ENCODE assay signal across 8 mouse cellular contexts in the genomic region with DNA sequence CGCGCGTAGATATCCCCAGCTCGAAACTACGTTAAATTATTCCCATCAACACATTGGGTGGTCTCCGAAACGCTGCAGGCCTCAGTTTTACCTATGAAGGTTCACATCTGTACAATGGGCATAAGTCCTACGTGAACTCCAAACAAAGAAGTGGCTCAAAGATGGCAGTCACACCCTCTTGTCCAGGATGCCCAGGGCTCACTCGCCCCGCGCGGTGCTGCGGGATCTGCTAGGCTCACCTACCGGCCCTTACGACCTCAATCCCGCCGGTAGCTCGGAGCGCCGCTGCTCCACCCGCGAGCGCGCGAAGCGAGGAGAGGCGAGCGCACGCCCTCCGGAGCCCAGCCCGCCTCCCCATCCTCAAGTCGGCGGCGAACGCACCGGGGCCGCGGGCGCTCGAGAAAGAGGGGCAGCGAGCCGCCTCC. TPM values are rescaled to one million over a fixed set of nuclear protein-coding genes. Genes with fewer than 3 reads are reported as not detected.
DNase-seq lines count a peak whose midpoint lies in the region; ATAC-seq and TF ChIP-seq lines count a peak whose summit lies in the region.

No protein-coding gene starts in this region.

- TF ChIP-seq EP300 in stomach, postnatal 0 days (optimal IDR thresholded peaks at IDR 0.05) = no peak

- DNase-seq in spleen, adult 2 months (ENCODE audit: low read depth in 1 of 2, low spot score in 2 of 2) = no peak
- no peak for DNase-seq in spleen, postnatal 14 days (ENCODE audit: low spot score in 2 of 2)
- peak; percentile 29 for DNase-seq in c-Kit-positive CD71-positive TER-119-negative erythroid progenitor cells, embryonic 14.5 days (ENCODE audit: low read depth)
- DNase-seq in stomach, postnatal 0 days (ENCODE audit: low spot score) = no peak
- DNase-seq in T-cell, adult 2 months (ENCODE audit: low spot score) = no peak
- no peak for DNase-seq in left cerebral cortex, postnatal 4 days

- ATAC-seq in heart, embryonic 13.5 days (ENCODE audit: extremely low read depth, insufficient number of reproducible peaks, low FRiP score, low TSS enrichment) = peak; percentile 56; the same call in 1 of the 2 replicates
- peak; percentile 57 for ATAC-seq in liver, embryonic 16.5 days (ENCODE audit: low read depth)
- ATAC-seq in stomach, postnatal 0 days (ENCODE audit: low FRiP score, low TSS enrichment) = peak; percentile 72; the same call in 1 of the 2 replicates

- H3K4me3 ChIP-seq in spleen, adult 2 months (ENCODE audit: extremely low read depth, insufficient read depth, insufficient read length) = peak overlapping the region; percentile 96
- peak overlapping the region; percentile 92 for H3K4me3 ChIP-seq in heart, embryonic 13.5 days
- H3K4me3 ChIP-seq in liver, embryonic 16.5 days (ENCODE audit: low read depth, low read length) = peak overlapping the region; percentile 79
- peak overlapping the region; percentile 83 for H3K4me3 ChIP-seq in stomach, postnatal 0 days (ENCODE audit: low read depth, low read length)

- no peaks in the 10 kb centered on the region; the same call in none of the 2 replicates for H3K4me1 ChIP-seq in spleen, adult 2 months (ENCODE audit: control insufficient read depth, insufficient read depth, insufficient read length)
- peaks cover 45% of the 10 kb centered on the region for H3K4me1 ChIP-seq in heart, embryonic 13.5 days
- H3K4me1 ChIP-seq in liver, embryonic 16.5 days (ENCODE audit: control insufficient read depth, low read depth, low read length) = peaks cover 21% of the 10 kb centered on the region
- H3K4me1 ChIP-seq in stomach, postnatal 0 days (replicated peaks; ENCODE audit: control insufficient read depth, insufficient read depth) = no peaks in the 10 kb centered on the region

- H3K9ac ChIP-seq in heart, embryonic 13.5 days = peak overlapping the region; percentile 97
- H3K9ac ChIP-seq in liver, embryonic 16.5 days (ENCODE audit: low read depth, low read length) = peak overlapping the region; percentile 94
- H3K9ac ChIP-seq in stomach, postnatal 0 days (ENCODE audit: low read length) = peak overlapping the region; percentile 76

- intact Hi-C loops in left cerebral cortex, postnatal 4 days (cut with DNase I) = no loop called here

- H3K4me2 ChIP-seq in heart, embryonic 13.5 days = peak overlapping the region; percentile 91
- peak overlapping the region; percentile 79 for H3K4me2 ChIP-seq in liver, embryonic 16.5 days (ENCODE audit: low read depth, low read length)
- H3K4me2 ChIP-seq in stomach, postnatal 0 days (replicated peaks; ENCODE audit: low read depth) = peak overlapping the region; percentile 81

- no peaks in the 10 kb centered on the region for H3K27me3 ChIP-seq in spleen, adult 2 months (ENCODE audit: control insufficient read depth, insufficient read depth, low read length)
- H3K27me3 ChIP-seq in heart, embryonic 13.5 days (replicated peaks) = no peaks in the 10 kb centered on the region
- H3K27me3 ChIP-seq in liver, embryonic 16.5 days (ENCODE audit: control insufficient read depth, insufficient read depth, low read depth, low read length) = no peaks in the 10 kb centered on the region
- H3K27me3 ChIP-seq in stomach, postnatal 0 days (ENCODE audit: control insufficient read depth, insufficient read depth, low read length) = no peaks in the 10 kb centered on the region

- H3K27ac ChIP-seq in spleen, adult 2 months (ENCODE audit: insufficient read depth, low read length) = peak overlapping the region; percentile 90
- peak overlapping the region; percentile 96 for H3K27ac ChIP-seq in heart, embryonic 13.5 days (replicated peaks)
- peak overlapping the region; percentile 95 for H3K27ac ChIP-seq in liver, embryonic 16.5 days (ENCODE audit: low read length)
- H3K27ac ChIP-seq in stomach, postnatal 0 days (replicated peaks) = peak overlapping the region; percentile 84

- under 1% methylated on average over 42 of the region's 42 CpGs for WGBS in spleen, adult 2 months
- under 1% methylated on average over 37 of the region's 42 CpGs for WGBS in heart, embryonic 13.5 days
- 0% methylated on average over 41 of the region's 42 CpGs for WGBS in liver, embryonic 16.5 days (ENCODE audit: insufficient replicate concordance)
- WGBS in stomach, postnatal 0 days = under 1% methylated on average over 38 of the region's 42 CpGs

- H3K9me3 ChIP-seq in heart, embryonic 13.5 days = no peaks in the 10 kb centered on the region
- H3K9me3 ChIP-seq in liver, embryonic 16.5 days (replicated peaks; ENCODE audit: control insufficient read depth, low read length) = no peaks in the 10 kb centered on the region
- no peaks in the 10 kb centered on the region for H3K9me3 ChIP-seq in stomach, postnatal 0 days (ENCODE audit: control insufficient read depth, low read length)

- TF ChIP-seq CTCF in spleen, adult 2 months (IDR thresholded peaks at IDR 0.05; ENCODE audit: extremely low read depth, insufficient read depth, insufficient read length, insufficient replicate concordance) = no peak
- no peak for TF ChIP-seq CTCF in stomach, postnatal 0 days (IDR thresholded peaks at IDR 0.05; ENCODE audit: low read depth)

- TF ChIP-seq POLR2A in spleen, adult 2 months (IDR thresholded peaks at IDR 0.05; ENCODE audit: low read depth, low read length) = no peak

- H3K36me3 ChIP-seq in spleen, adult 2 months (ENCODE audit: control insufficient read depth, insufficient read depth, low read length) = peaks cover 2% of the 10 kb centered on the region; the same call in 1 of the 2 replicates
- H3K36me3 ChIP-seq in heart, embryonic 13.5 days = peaks cover 28% of the 10 kb centered on the region
- peaks cover 29% of the 10 kb centered on the region for H3K36me3 ChIP-seq in liver, embryonic 16.5 days (ENCODE audit: control insufficient read depth, insufficient read depth)
- no peaks in the 10 kb centered on the region for H3K36me3 ChIP-seq in stomach, postnatal 0 days (ENCODE audit: control insufficient read depth, insufficient read depth, low read length)

RNA-seq across cellular contexts. Expression of gene Trim59, which starts 0.4 kb away (rescaled TPM):
- polyA plus RNA-seq in spleen, adult 2 months (2012; rRNA removed) = 3.7 and 4.4 TPM in 2 replicates
- polyA plus RNA-seq in heart, embryonic 13.5 days (2015; fragmentation: Nextera tagmentation; extraction: Ambion mirVana) = 69.7 and 74.0 TPM in 2 replicates
- 143 and 145 TPM in 2 replicates for polyA plus RNA-seq in liver, embryonic 16.5 days (2015; fragmentation: Nextera tagmentation; extraction: Ambion mirVana)
- 17.6 and 24.4 TPM in 2 replicates for polyA plus RNA-seq in stomach, postnatal 0 days (2015; fragmentation: Nextera tagmentation; extraction: Ambion mirVana)
- total RNA-seq in left cerebral cortex, postnatal 4 days (2021) = 10 to 100 TPM; 13.9 to 17.1 TPM

RNA-seq across cellular contexts. Expression of gene Smc4, which starts 39.6 kb away (rescaled TPM):
- 10.8 and 15.6 TPM in 2 replicates for polyA plus RNA-seq in spleen, adult 2 months (2012; rRNA removed)
- 145 and 155 TPM in 2 replicates for polyA plus RNA-seq in heart, embryonic 13.5 days (2015; fragmentation: Nextera tagmentation; extraction: Ambion mirVana)
- polyA plus RNA-seq in liver, embryonic 16.5 days (2015; fragmentation: Nextera tagmentation; extraction: Ambion mirVana) = 124 and 131 TPM in 2 replicates
- 47.7 and 56.4 TPM in 2 replicates for polyA plus RNA-seq in stomach, postnatal 0 days (2015; fragmentation: Nextera tagmentation; extraction: Ambion mirVana)
- 10 to 100 TPM; 17.9 to 18.2 TPM for total RNA-seq in left cerebral cortex, postnatal 4 days (2021)

RNA-seq across cellular contexts. Expression of gene Ift80, which starts 39.8 kb away (rescaled TPM):
- polyA plus RNA-seq in spleen, adult 2 months (2012; rRNA removed) = 2.6 and 3.1 TPM in 2 replicates
- polyA plus RNA-seq in heart, embryonic 13.5 days (2015; fragmentation: Nextera tagmentation; extraction: Ambion mirVana) = 7.4 and 8.8 TPM in 2 replicates
- polyA plus RNA-seq in liver, embryonic 16.5 days (2015; fragmentation: Nextera tagmentation; extraction: Ambion mirVana) = 6.6 and 7.4 TPM in 2 replicates
- polyA plus RNA-seq in stomach, postnatal 0 days (2015; fragmentation: Nextera tagmentation; extraction: Ambion mirVana) = 2.2 TPM in 2 replicates
- 10 to 100 TPM in 1 of 2 experiments, 1 to 10 TPM in 1; 9.3 to 10.4 TPM for total RNA-seq in left cerebral cortex, postnatal 4 days (2021)
